Mouse (Mus musculus): Measurements from ENCODE around the gene Sit1. TPM values are rescaled to one million over a fixed set of nuclear protein-coding genes. Genes with fewer than 3 reads are reported as not detected.
"Not testable (repeated sequence)": the region's sequence is repeated elsewhere in the genome, so short reads cannot be mapped to it uniquely, and the experiment has no call there.

Gene Sit1
- total RNA-seq, 2 experiments from 2014 or later = not detected

GRCm38 (mm10) chr4:43499407-43500333 lies 16.1 kb upstream of the Sit1 start, which contains the start of gene Arhgef39:
Arhgef39 (minus strand) TSS chr4:43499695.
- peak; percentile 89 for DNase-seq

- peak; percentile 53 for DNase-seq
These were observed 15.4 kb upstream of the Sit1 start for GRCm38 (mm10) chr4:43498983-43499382.

GRCm38 (mm10) chr4:43497946-43498345 lies 14.4 kb upstream of the Sit1 start:
- DNase-seq = no peak

GRCm38 (mm10) chr4:43497405-43497804 lies 13.9 kb upstream of the Sit1 start:
- no peak for DNase-seq

GRCm38 (mm10) chr4:43496587-43496986 lies 13.1 kb upstream of the Sit1 start:
- no peak for DNase-seq

GRCm38 (mm10) chr4:43493846-43494240 lies 10.3 kb upstream of the Sit1 start:
- DNase-seq = no peak

GRCm38 (mm10) chr4:43493186-43493845 lies 9.8 kb upstream of the Sit1 start:
- peak; percentile 99 for DNase-seq

- peak; percentile 93 for DNase-seq
These were observed 9.3 kb upstream of the Sit1 start, which contains the start of gene Ccdc107 for GRCm38 (mm10) chr4:43492821-43493185. Ccdc107 (plus strand) TSS chr4:43492900.

- no peak for DNase-seq
These were observed 8.7 kb upstream of the Sit1 start for GRCm38 (mm10) chr4:43492101-43492820.

- peak; percentile 60 for DNase-seq
These were observed 7.3 kb upstream of the Sit1 start for GRCm38 (mm10) chr4:43490801-43491200.

GRCm38 (mm10) chr4:43489611-43490010 lies 6.1 kb upstream of the Sit1 start:
- DNase-seq = no peak

- DNase-seq = not testable (repeated sequence)
These were observed 2.1 kb upstream of the Sit1 start for GRCm38 (mm10) chr4:43485666-43486065.

- DNase-seq = no peak
These were observed 943 bp downstream of the Sit1 start for GRCm38 (mm10) chr4:43482591-43482990.

- no peak for DNase-seq
These were observed 1.6 kb downstream of the Sit1 start for GRCm38 (mm10) chr4:43481894-43482456.

GRCm38 (mm10) chr4:43480985-43481384 lies 2.5 kb downstream of the Sit1 start:
- DNase-seq = no peak

- peak; percentile 81 for DNase-seq
These were observed 4.4 kb downstream of the Sit1 start for GRCm38 (mm10) chr4:43478906-43479832.

- DNase-seq = no peak
These were observed 5.0 kb downstream of the Sit1 start for GRCm38 (mm10) chr4:43478534-43478858.

GRCm38 (mm10) chr4:43477857-43478533 lies 5.5 kb downstream of the Sit1 start:
- peak; percentile 91 for DNase-seq

GRCm38 (mm10) chr4:43476604-43477003 lies 6.9 kb downstream of the Sit1 start:
- no peak for DNase-seq

- DNase-seq = no peak
These were observed 9.9 kb downstream of the Sit1 start for GRCm38 (mm10) chr4:43473636-43474035.

GRCm38 (mm10) chr4:43470301-43470700 lies 13.2 kb downstream of the Sit1 start:
- DNase-seq = no peak
